Mouse (Mus musculus) liver, postnatal 0 days (tissue): ENCODE measurements around the gene Henmt1. TPM values are rescaled to one million over a fixed set of nuclear protein-coding genes. Genes with fewer than 3 reads are reported as not detected.

Source experiments
- ATAC-seq: fragments of 200-750 bp; cut with Nextera tagmentation; 2 replicates; pipeline ENCODE4 v1.8.0; 2017; ENCODE audit warnings: mild to moderate bottlenecking, moderate library complexity
- DNase-seq: peaks from one replicate; pipeline ENCODE4 v3.0.0-alpha.2; 2016
- H3K27ac ChIP-seq: fragments of 300-500 bp; sonication (generic); 2 replicates; pipeline ENCODE4 v1.5.1; 2014; ENCODE audit warnings: antibody characterized with exemption, moderate library complexity, mild to moderate bottlenecking, low read depth
- H3K27me3 ChIP-seq: fragments of 300-500 bp; sonication (generic); 2 replicates; pipeline ENCODE4 v1.6.1; 2014; ENCODE audit warnings: low read length, control low read depth, mixed read lengths; ENCODE audit not compliant: insufficient read depth
- H3K36me3 ChIP-seq: fragments of 300-500 bp; sonication (generic); replicated peaks from 2 replicates; pipeline ENCODE4 v1.6.1; 2014; ENCODE audit warnings: mild to moderate bottlenecking, control low read depth, low read length, moderate library complexity, mixed read lengths; ENCODE audit not compliant: insufficient read depth
- H3K4me1 ChIP-seq: fragments of 300-500 bp; sonication (generic); 2 replicates; pipeline ENCODE4 v1.6.1; 2014; ENCODE audit warnings: antibody characterized with exemption, mild to moderate bottlenecking, control low read depth; ENCODE audit not compliant: insufficient read depth
- H3K4me2 ChIP-seq: fragments of 300-500 bp; sonication (generic); 2 replicates; pipeline ENCODE4 v1.6.1; 2014; ENCODE audit warnings: low read depth, mild to moderate bottlenecking, low read length, moderate library complexity, mixed read lengths
- H3K4me3 ChIP-seq: fragments of 300-500 bp; sonication (generic); 2 replicates; pipeline ENCODE4 v1.5.1; 2014; ENCODE audit warnings: low read depth, low read length
- H3K9ac ChIP-seq: fragments of 300-500 bp; sonication (generic); replicated peaks from 2 replicates; pipeline ENCODE4 v1.6.1; 2014; ENCODE audit warnings: mild to moderate bottlenecking, moderate library complexity
- H3K9me3 ChIP-seq: fragments of 300-500 bp; sonication (generic); 2 replicates; pipeline ENCODE4 v1.6.1; 2016; ENCODE audit warnings: mild to moderate bottlenecking, control low read depth, low read length, mixed read lengths
- CTCF ChIP-seq: sonication (generic); IDR thresholded peaks from 2 replicates; pipeline ENCODE4 v1.5.1; 2016; ENCODE audit warnings: antibody characterized with exemption, low read depth
- EP300 ChIP-seq: IDR thresholded peaks from 2 replicates; pipeline ENCODE4 v1.6.1; 2016; ENCODE audit warnings: antibody characterized with exemption, low read depth, mild to moderate bottlenecking
- WGBS: fragments of 180-500 bp; shearing (Covaris S2); extraction: QIAGEN DNeasy Blood & Tissue Kit; methylation state at CpG from one replicate; pipeline ENCODE4 v1.1.7; 2014; ENCODE audit not compliant: insufficient replicate concordance; 5-methylcytosine and 5-hydroxymethylcytosine counted together
- polyA plus RNA-seq: library from polyadenylated mRNA; unstranded; fragments of >200 nt; fragmentation: Nextera tagmentation; extraction: Ambion mirVana; gene quantifications from 2 replicates; pipeline ENCODE4 v1.2.1, GENCODE M21; 2015

The Henmt1 gene
- polyA plus RNA-seq, 1 experiment from 2014 or later, result not detected

DNA sequence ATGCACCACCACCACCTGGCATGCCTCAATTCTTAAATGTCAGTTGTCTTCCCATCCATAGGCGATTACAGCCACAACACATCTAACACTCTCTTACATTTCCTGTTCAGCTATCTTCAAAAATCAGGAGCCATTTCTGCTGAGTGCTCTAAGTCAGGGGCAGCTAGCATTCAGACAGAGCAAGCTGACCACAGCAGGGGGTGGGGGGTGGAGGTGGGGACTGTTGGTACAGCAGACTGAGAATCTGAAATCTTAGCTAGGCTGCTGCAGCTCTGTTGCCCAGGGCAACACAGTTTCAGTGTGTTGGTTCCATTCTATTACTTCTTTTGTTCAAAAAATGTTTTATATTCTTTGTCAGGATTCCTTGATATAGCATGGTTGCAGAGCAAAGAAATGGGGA lies 46.9 kb downstream of the Henmt1 start:
- Histone ChIP-seq H3K4me2 (no peak overlapping the region), H3K36me3 (no peaks in the 10 kb centered on the region), H3K27ac (no peak overlapping the region), H3K4me3 (no peak overlapping the region), H3K4me1 (no peaks in the 10 kb centered on the region), H3K9ac (no peak overlapping the region), H3K9me3 (no peaks in the 10 kb centered on the region), H3K27me3 (no peaks in the 10 kb centered on the region)
- ATAC-seq, result no peak
- no peak for DNase-seq
- TF ChIP-seq CTCF (no peak), EP300 (no peak)
- WGBS, result 53% methylated on average over 1 of the region's 1 CpGs

DNA sequence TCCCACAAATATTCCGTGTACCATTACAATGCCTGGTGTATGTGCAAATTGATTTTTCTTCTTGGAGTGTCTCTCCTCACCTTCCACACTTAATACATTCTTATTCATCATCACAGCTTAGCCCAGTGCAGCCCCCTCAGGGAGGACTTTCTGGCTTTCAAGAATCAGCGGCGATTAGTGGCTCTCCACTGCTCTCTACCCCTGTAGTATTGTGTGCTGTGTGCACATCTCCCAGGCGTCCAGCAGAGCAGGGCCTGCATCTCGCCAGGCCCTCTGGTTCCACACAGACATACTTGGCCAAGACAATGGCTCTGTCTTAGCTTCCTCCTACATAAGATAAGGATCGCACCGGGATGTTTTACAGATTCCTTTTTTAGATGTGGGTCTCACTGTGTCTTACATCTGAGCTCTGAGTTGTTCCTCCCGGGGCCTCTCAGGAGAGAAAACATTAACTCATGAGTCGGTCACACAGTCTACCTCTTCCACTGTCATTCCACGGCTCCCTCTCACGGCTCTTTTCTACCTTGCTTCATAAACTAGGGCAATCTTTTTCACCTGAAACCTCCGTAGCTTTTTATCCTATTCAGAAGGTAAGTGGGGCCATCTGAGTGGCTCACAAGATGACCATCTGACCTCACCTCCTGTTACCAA lies 47.5 kb downstream of the Henmt1 start:
- 71% methylated on average over 12 of the region's 12 CpGs for WGBS
- no peak overlapping the region for H3K9ac ChIP-seq

DNA sequence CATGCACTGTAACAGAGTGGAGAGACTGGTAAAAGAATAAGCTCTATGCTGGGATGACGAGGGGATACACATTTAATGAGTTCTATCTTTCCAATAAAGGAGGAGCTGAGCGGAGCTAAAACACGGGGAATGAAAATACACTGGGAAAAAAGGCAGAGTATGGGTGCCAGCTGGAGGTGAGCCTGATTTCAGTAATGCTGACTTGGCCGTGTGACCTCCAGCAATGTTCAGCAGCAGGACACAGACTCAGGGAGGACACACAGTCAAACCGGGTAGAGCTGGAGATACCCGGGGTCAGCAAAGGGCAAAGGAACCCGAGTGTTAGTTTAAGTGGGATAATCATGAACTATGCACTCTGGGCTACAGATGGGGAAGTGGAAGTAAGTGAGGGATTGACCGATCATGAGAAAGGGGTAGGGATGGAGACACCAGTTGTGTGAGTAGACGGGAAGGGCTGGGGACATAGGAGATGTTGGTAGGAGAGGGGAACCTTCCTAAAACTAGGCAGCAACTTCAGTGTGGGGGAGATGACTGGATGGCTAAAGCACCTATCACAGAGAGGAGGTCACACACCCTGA lies 50.4 kb downstream of the Henmt1 start:
- ATAC-seq (no peak), DNase-seq (no peak)
- H3K4me2 ChIP-seq, result no peak overlapping the region
- 67% methylated on average over 9 of the region's 9 CpGs for WGBS
- H3K4me1 ChIP-seq, result no peaks in the 10 kb centered on the region
- H3K27me3 ChIP-seq, result no peaks in the 10 kb centered on the region
- no peak overlapping the region for H3K4me3 ChIP-seq
- no peak overlapping the region for H3K27ac ChIP-seq
- TF ChIP-seq CTCF (no peak), EP300 (no peak)
- H3K9me3 ChIP-seq, result no peaks in the 10 kb centered on the region
- H3K36me3 ChIP-seq, result no peaks in the 10 kb centered on the region
- H3K9ac ChIP-seq, result no peak overlapping the region

More for the DNA sequence above, 47.5 kb downstream of the Henmt1 start:
- Histone ChIP-seq H3K4me2 (no peak overlapping the region), H3K36me3 (no peaks in the 10 kb centered on the region), H3K9me3 (no peaks in the 10 kb centered on the region), H3K4me1 (no peaks in the 10 kb centered on the region), H3K27me3 (no peaks in the 10 kb centered on the region), H3K27ac (no peak overlapping the region), H3K4me3 (no peak overlapping the region)
- ATAC-seq (no peak), DNase-seq (no peak)
- TF ChIP-seq EP300 (no peak), CTCF (no peak)

DNA sequence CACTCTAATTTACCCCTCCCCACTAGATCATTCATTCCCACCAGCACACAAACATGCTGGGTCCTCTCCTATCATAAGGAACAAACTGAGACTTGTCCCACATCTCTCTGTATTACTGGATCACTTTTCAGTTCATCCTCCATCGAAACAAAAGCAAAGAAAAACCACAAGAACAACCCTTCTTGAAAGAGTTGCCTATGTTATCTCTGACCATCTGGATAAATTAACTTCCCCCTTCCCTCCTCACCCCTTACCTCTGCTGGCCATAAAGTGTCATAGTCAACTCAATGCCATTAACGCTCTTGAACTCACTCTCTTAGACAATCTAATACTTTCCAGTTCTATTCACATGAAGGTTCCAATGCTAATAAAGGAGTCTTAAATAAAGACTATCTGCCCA lies 54.8 kb downstream of the Henmt1 start:
- no peaks in the 10 kb centered on the region for H3K36me3 ChIP-seq
- H3K9me3 ChIP-seq, result no peaks in the 10 kb centered on the region
- no peak overlapping the region for H3K9ac ChIP-seq
- ATAC-seq, result no peak
- WGBS, result 51% methylated on average over 2 of the region's 2 CpGs
- H3K27ac ChIP-seq, result no peak overlapping the region
- DNase-seq, result no peak
- H3K27me3 ChIP-seq, result no peaks in the 10 kb centered on the region
- H3K4me3 ChIP-seq, result no peak overlapping the region
- TF ChIP-seq CTCF, result no peak
- H3K4me2 ChIP-seq, result no peak overlapping the region
- H3K4me1 ChIP-seq, result peaks cover 3% of the 10 kb centered on the region; the same call in 1 of the 2 replicates

DNA sequence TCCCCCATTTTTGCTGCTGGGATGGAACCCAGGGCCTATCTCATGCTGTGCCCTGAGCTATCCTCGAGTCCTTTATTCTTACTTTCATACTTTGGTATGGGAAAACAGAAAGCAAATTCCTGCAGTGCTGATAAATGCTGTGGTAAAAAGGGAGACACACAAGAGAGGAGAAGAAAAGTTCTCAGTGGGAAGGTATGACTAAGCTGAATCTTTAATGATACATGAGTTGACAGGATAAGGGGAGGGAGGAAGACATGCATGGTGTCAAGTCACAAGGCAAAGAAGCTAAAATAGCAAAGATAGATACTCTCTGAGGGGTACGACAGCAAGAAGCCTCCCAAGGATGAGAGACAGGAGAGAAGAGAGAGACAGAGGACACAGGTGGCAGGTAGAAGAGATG lies 55.7 kb downstream of the Henmt1 start:
- TF ChIP-seq EP300 (no peak), CTCF (no peak)
- Histone ChIP-seq H3K4me1 (peaks cover 3% of the 10 kb centered on the region; the same call in 1 of the 2 replicates), H3K27me3 (no peaks in the 10 kb centered on the region), H3K4me2 (no peak overlapping the region), H3K27ac (no peak overlapping the region), H3K36me3 (no peaks in the 10 kb centered on the region), H3K4me3 (no peak overlapping the region), H3K9ac (no peak overlapping the region), H3K9me3 (no peaks in the 10 kb centered on the region)
- 50% methylated on average over 2 of the region's 2 CpGs for WGBS
- ATAC-seq (no peak), DNase-seq (no peak)

DNA sequence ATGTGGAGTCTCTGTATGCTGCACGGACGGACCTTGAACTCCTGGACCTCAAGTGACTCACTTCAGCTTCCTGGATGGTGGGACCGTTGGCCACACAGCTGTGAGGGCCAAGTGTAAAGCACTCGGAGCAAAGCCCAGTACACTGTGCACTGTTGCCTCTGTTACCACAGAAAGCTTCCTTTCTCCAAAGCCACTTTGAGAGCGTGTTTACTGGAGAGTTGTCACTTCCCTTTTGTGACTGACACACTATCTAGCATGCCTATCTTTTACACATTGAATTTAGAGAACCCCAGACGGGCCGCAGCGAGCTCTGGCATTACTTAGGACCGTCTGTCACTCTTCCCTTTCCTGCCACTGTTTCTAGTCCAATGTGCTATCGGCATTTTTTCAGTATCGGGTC lies 57.6 kb downstream of the Henmt1 start:
- no peaks in the 10 kb centered on the region for H3K27me3 ChIP-seq
- ATAC-seq (peak; percentile 76), DNase-seq (peak; percentile 26)
- peak overlapping the region; percentile 61 for H3K4me2 ChIP-seq
- peaks cover 3% of the 10 kb centered on the region; the same call in 1 of the 2 replicates for H3K4me1 ChIP-seq
- peak; percentile 17; the same call in 1 of the 2 replicates for TF ChIP-seq EP300
- no peak for TF ChIP-seq CTCF
- H3K9me3 ChIP-seq, result no peaks in the 10 kb centered on the region
- H3K27ac ChIP-seq, result no peak overlapping the region
- WGBS, result 28% methylated on average over 11 of the region's 11 CpGs
- H3K36me3 ChIP-seq, result no peaks in the 10 kb centered on the region
- H3K4me3 ChIP-seq, result peak overlapping the region; percentile 21
- no peak overlapping the region for H3K9ac ChIP-seq
